Mouse (Mus musculus): ENCODE measurements at regions not wholly inside any gene's neighbourhood (a gene's known extent, or its start where the extent isn't known, plus 50 kb on each side); places are given as distances from the start of the nearest gene placed in this dataset.
"Not testable (repeated sequence)": the region's sequence is repeated elsewhere in the genome, so short reads cannot be mapped to it uniquely, and the experiment has no call there.

DNA sequence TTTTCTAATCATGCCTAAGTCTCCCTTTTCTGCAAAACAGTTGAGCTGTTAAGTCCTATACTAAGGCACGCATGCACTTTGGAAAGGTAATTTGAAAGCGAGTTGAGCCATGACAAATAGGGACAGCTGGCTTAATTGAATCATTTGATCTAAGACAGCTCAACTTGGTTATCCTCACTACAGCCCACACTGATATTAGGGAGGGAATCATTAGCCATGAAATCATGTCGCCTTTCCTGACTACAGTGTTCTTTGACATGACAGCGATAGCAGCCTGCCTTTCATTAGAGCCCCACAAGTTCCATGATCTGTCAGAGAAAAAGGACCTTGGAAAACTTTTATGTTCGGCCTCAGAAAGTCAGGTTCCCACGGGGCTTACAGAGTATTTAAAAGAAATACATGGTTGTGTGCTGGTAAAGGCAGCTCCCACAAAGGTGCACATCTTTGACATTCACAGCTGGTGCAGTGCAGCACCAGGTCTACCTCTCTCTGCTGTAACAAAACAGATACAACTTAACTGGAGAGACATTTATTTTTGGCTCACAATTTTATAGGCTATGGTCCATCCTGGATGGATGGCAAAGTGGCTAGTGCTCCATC lies 803.5 kb downstream of the Cypt12 start:
- no peak overlapping the region for H3K27ac ChIP-seq (ENCODE audit: control insufficient read depth, insufficient read depth, low read depth, low read length, poor library complexity)
- no peak overlapping the region for H3K4me3 ChIP-seq (replicated peaks; ENCODE audit: control insufficient read depth, low read depth, low read length)
- no peaks in the 10 kb centered on the region for H3K4me1 ChIP-seq (ENCODE audit: control insufficient read depth, insufficient read depth, low read length)
- TF ChIP-seq CTCF (IDR thresholded peaks at IDR 0.05; ENCODE audit: control insufficient read depth, insufficient read depth, low read length): no peak
- TF ChIP-seq POLR2A (IDR thresholded peaks at IDR 0.05; ENCODE audit: borderline replicate concordance, control insufficient read depth, low read depth, low read length): no peak
- WGBS: 77% methylated on average over 6 of the region's 6 CpGs

DNA sequence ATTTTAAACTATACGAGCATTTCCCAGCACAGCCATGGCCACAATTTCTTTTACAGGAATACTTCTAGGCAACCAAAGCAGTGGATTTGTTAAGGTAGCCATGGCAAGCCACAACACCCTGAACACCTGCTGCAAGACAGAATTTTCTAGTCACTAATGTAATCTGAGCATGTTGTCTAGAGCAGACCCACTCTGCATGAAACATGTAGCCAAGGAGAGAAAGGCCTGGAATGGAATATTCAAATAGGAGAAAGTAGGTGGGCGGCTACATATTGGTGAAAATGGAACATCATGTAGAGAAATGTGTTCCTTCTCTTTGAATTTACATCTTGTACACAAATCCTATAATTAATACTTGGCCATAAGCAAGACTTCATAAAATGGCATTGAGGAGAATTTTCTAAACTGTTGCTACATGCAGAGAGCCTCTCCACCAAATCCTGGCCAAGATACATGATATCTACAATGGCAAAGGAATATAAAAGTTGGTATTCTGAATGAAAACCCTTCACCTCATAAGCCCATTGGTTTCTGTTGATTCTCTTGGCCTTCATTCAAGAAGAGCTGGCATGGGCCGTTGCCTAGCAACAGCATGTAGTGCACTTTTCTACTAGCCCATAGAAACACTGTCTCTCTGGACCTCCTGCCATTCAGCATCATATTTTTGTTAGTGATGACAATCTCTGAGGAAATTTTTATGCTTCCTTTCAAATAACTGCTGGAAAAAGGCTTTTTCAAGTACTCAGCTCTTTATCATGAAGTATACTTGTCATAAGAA lies 816.3 kb downstream of the Cypt12 start:
- H3K4me1 ChIP-seq (ENCODE audit: control insufficient read depth, insufficient read depth, low read length): peaks cover 3% of the 10 kb centered on the region; the same call in 1 of the 2 replicates
- H3K4me3 ChIP-seq (replicated peaks; ENCODE audit: control insufficient read depth, low read depth, low read length): no peak overlapping the region
- TF ChIP-seq CTCF (IDR thresholded peaks at IDR 0.05; ENCODE audit: control insufficient read depth, insufficient read depth, low read length) (no peak), POLR2A (IDR thresholded peaks at IDR 0.05; ENCODE audit: borderline replicate concordance, control insufficient read depth, low read depth, low read length) (no peak)
- no peak overlapping the region for H3K27ac ChIP-seq (ENCODE audit: control insufficient read depth, insufficient read depth, low read depth, low read length, poor library complexity)
- WGBS: 75% methylated on average over 3 of the region's 3 CpGs

DNA sequence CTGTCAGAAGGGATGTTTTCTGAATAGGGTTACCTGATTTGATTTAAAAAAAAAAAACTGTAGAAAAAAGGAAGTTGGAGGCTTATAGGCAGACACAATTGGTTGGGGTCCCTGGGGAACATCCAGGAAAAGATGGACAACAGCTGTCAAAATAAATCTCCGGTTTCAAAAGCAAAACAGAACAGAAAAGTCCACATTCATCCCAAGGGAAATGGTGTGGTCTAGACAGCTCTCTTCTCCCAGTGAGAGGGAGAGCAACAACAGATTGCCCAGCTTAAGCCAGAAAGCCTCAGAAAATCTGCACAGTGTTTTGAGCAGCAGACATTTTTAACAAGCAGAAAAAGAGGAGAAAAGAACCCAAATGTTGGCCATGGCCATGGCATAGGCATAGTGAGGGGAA lies 830.3 kb downstream of the Cypt12 start:
- H3K4me1 ChIP-seq (ENCODE audit: control insufficient read depth, insufficient read depth, low read length): no peaks in the 10 kb centered on the region
- no peak overlapping the region for H3K27ac ChIP-seq (ENCODE audit: control insufficient read depth, insufficient read depth, low read depth, low read length, poor library complexity)
- no peak for TF ChIP-seq CTCF (IDR thresholded peaks at IDR 0.05; ENCODE audit: control insufficient read depth, insufficient read depth, low read length)
- no peak for TF ChIP-seq POLR2A (IDR thresholded peaks at IDR 0.05; ENCODE audit: borderline replicate concordance, control insufficient read depth, low read depth, low read length)
- WGBS: 76% methylated on average over 1 of the region's 1 CpGs
- H3K4me3 ChIP-seq (replicated peaks; ENCODE audit: control insufficient read depth, low read depth, low read length): no peak overlapping the region

DNA sequence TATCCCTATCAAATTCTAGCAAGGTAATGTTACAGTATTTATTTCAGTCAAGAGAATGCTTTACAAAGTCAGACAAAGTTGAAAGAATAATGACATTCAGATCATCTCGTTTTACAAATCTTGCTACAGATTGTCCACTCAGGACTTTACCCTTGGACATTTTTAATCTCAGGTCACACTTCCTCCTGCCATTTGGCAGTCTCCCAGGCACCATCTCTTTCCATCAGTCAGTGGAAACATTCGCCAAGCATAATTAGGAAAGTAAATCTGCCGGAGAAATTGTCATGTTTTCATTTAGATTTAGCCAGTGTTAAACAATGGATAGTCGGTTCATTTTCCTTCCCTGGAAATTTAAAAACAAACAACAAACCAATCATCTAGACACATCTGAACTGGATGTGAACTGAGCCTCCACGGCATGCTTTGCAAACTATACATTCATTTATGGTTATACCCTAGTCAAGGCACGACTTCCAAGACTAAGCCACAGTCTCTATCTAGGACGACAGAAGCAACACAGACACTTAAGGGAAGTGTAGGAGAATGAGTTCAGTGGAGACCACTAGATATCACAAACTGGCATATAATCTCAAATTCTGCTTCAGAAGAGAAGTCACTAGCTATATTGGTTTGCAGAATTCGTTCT lies 839.4 kb downstream of the Cypt12 start:
- TF ChIP-seq CTCF (IDR thresholded peaks at IDR 0.05; ENCODE audit: control insufficient read depth, insufficient read depth, low read length) (no peak), POLR2A (IDR thresholded peaks at IDR 0.05; ENCODE audit: borderline replicate concordance, control insufficient read depth, low read depth, low read length) (no peak)
- H3K4me1 ChIP-seq (ENCODE audit: control insufficient read depth, insufficient read depth, low read length): no peaks in the 10 kb centered on the region
- WGBS: 58% methylated on average over 8 of the region's 8 CpGs
- no peak overlapping the region for H3K4me3 ChIP-seq (replicated peaks; ENCODE audit: control insufficient read depth, low read depth, low read length)
- no peak overlapping the region for H3K27ac ChIP-seq (ENCODE audit: control insufficient read depth, insufficient read depth, low read depth, low read length, poor library complexity)

DNA sequence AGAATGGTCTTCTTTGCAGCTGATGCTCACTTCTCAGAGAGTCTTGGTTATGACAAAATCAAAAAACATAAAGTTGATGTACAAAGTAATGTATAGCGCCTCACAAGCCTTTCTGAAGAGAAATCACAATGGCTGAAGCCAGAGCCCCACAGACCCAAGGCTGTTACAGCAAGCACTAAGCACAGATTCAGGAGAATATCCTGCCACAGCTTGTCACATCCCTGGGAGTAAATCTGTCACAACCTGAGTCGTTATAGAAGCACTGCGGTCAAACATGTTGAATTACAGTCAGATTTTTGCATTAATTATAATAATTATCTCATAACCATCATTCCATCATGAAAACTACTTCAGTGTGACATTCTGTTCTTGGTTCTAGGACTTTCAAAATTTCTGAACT lies 825.7 kb downstream of the 1700064H15Rik start:
- Histone ChIP-seq H3K4me3 (replicated peaks; ENCODE audit: control insufficient read depth, low read depth, low read length) (no peak overlapping the region), H3K4me1 (ENCODE audit: control insufficient read depth, insufficient read depth, low read length) (no peaks in the 10 kb centered on the region), H3K27ac (ENCODE audit: control insufficient read depth, insufficient read depth, low read depth, low read length, poor library complexity) (no peak overlapping the region)
- TF ChIP-seq CTCF (IDR thresholded peaks at IDR 0.05; ENCODE audit: control insufficient read depth, insufficient read depth, low read length): no peak
- WGBS: 70% methylated on average over 3 of the region's 3 CpGs

DNA sequence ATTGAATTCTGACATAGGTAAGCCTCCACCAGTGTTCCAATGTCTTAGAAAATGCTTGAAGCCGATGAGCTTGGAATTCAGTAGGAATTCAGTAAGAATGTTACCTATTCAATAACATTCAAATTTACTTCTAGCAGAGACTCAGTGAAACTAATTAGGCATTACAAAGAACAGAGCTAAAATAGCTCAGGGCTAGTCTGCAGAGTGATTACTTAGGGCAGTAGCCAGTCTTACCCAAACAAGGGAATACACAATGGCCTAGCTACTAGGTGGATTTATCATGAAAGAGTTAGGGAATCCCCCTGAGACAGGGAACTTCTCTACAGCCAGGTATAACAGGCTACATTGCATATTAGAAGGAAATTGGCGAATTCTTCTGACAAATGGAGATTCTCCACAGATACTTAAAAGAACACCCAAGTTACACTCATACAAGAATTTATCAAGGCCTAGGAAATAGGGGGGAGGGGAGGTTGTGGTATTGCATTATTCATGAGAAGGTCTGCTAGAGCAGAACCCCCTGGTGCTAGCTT lies 799.6 kb downstream of the 1700064H15Rik start:
- not testable (repeated sequence) for H3K4me1 ChIP-seq (ENCODE audit: control insufficient read depth, insufficient read depth, low read length); H3K4me3 ChIP-seq (replicated peaks; ENCODE audit: control insufficient read depth, low read depth, low read length); H3K27ac ChIP-seq (ENCODE audit: control insufficient read depth, insufficient read depth, low read depth, low read length, poor library complexity)
- 29% methylated on average over 2 of the region's 2 CpGs for WGBS

DNA sequence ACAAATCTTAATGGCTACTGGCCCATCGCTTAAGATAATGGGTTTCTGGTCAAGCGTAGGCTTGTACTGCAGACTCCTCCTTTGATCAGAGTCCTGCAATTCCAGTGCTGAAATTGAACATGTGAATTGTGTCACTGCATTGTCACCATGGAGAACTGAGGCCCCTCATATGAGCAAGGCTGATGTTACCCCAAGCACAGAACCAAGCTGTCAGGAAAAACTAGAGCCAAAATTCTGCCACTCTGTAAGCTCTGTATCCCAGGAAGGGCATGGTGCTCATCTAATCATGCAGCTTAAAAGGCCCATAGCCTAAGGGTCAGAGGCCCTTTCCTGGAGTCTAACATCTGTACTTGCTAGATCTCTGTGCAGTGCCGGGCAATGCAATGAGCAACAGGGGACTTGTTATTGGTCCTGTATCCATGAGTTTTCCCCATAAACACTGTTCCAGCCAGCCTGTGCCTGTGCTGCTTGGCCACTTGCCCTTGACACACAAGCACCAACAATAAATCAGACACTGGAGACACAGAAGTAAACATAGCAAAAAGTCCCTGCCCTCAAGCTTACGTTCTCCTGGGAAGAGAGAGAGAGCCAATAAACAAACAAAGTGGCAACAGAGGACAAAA lies 760.2 kb downstream of the 1700064H15Rik start:
- WGBS: 75% methylated on average over 4 of the region's 4 CpGs
- Histone ChIP-seq H3K4me1 (ENCODE audit: control insufficient read depth, insufficient read depth, low read length) (no peaks in the 10 kb centered on the region), H3K27ac (ENCODE audit: control insufficient read depth, insufficient read depth, low read depth, low read length, poor library complexity) (no peak overlapping the region), H3K4me3 (replicated peaks; ENCODE audit: control insufficient read depth, low read depth, low read length) (no peak overlapping the region)
- TF ChIP-seq CTCF (IDR thresholded peaks at IDR 0.05; ENCODE audit: control insufficient read depth, insufficient read depth, low read length) (no peak), POLR2A (IDR thresholded peaks at IDR 0.05; ENCODE audit: borderline replicate concordance, control insufficient read depth, low read depth, low read length) (no peak)

DNA sequence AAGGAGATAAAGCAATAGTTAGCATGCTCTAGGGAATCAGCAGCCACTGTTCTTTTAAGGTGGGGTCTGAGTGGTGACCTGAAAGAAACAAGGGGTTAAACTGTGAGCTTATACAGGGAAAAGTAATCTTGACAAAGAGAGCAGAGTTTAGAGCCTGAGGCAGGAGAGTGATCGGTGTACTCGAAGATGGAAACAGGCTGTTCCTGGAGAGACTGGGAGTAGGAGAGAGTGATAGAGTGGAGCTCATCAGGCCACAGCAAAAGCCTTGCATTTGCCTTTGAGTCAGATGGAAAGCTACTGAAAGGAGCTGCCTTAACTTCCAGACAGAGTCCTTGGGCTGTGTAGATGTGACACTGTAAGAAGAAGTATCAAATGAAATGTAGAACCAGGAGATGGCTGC lies 759.7 kb downstream of the 1700064H15Rik start:
- Histone ChIP-seq H3K4me1 (ENCODE audit: control insufficient read depth, insufficient read depth, low read length) (no peaks in the 10 kb centered on the region), H3K27ac (ENCODE audit: control insufficient read depth, insufficient read depth, low read depth, low read length, poor library complexity) (no peak overlapping the region), H3K4me3 (replicated peaks; ENCODE audit: control insufficient read depth, low read depth, low read length) (no peak overlapping the region)
- TF ChIP-seq CTCF (IDR thresholded peaks at IDR 0.05; ENCODE audit: control insufficient read depth, insufficient read depth, low read length) (no peak), POLR2A (IDR thresholded peaks at IDR 0.05; ENCODE audit: borderline replicate concordance, control insufficient read depth, low read depth, low read length) (no peak)
- WGBS: 57% methylated on average over 2 of the region's 2 CpGs

Data from bone marrow, adult 2 months (tissue).